Mouse (Mus musculus): ENCODE measurements at regions not wholly inside any gene's neighbourhood (a gene's known extent, or its start where the extent isn't known, plus 50 kb on each side); places are given as distances from the start of the nearest gene placed in this dataset.
"Not testable (repeated sequence)": the region's sequence is repeated elsewhere in the genome, so short reads cannot be mapped to it uniquely, and the experiment has no call there.

GRCm38 (mm10) chr3:21644086-21644485 lies 432.4 kb upstream of the Tbl1xr1 start:
- 78% methylated on average over 2 of the region's 2 CpGs for WGBS
- Histone ChIP-seq H3K4me2 (replicated peaks) (no peak overlapping the region), H3K4me1 (replicated peaks) (no peaks in the 10 kb centered on the region), H3K9ac (replicated peaks) (no peak overlapping the region), H3K27ac (no peak overlapping the region), H3K36me3 (no peaks in the 10 kb centered on the region), H3K27me3 (no peaks in the 10 kb centered on the region), H3K4me3 (replicated peaks) (no peak overlapping the region), H3K9me3 (no peaks in the 10 kb centered on the region)
- no peak for ATAC-seq

GRCm38 (mm10) chr3:21645268-21645667 lies 431.2 kb upstream of the Tbl1xr1 start:
- Histone ChIP-seq H3K4me2 (replicated peaks) (no peak overlapping the region), H3K36me3 (no peaks in the 10 kb centered on the region), H3K4me1 (replicated peaks) (no peaks in the 10 kb centered on the region), H3K27ac (no peak overlapping the region), H3K27me3 (no peaks in the 10 kb centered on the region), H3K4me3 (replicated peaks) (no peak overlapping the region), H3K9ac (replicated peaks) (no peak overlapping the region), H3K9me3 (no peaks in the 10 kb centered on the region)
- no peak for ATAC-seq
- 80% methylated on average over 1 of the region's 1 CpGs for WGBS

GRCm38 (mm10) chr3:21649885-21650469 lies 426.5 kb upstream of the Tbl1xr1 start:
- Histone ChIP-seq H3K4me3 (replicated peaks) (no peak overlapping the region), H3K4me2 (replicated peaks) (no peak overlapping the region), H3K27me3 (no peaks in the 10 kb centered on the region), H3K4me1 (replicated peaks) (no peaks in the 10 kb centered on the region), H3K27ac (no peak overlapping the region), H3K36me3 (no peaks in the 10 kb centered on the region), H3K9ac (replicated peaks) (no peak overlapping the region), H3K9me3 (no peaks in the 10 kb centered on the region)
- no peak for ATAC-seq
- 85% methylated on average over 8 of the region's 8 CpGs for WGBS

- H3K4me1 ChIP-seq (replicated peaks): no peaks in the 10 kb centered on the region
- no peak overlapping the region for H3K4me2 ChIP-seq (replicated peaks)
- peaks cover 4% of the 10 kb centered on the region; the same call in 1 of the 2 replicates for H3K9me3 ChIP-seq
- ATAC-seq: no peak
- WGBS: 91% methylated on average over 2 of the region's 2 CpGs
- H3K27me3 ChIP-seq: no peaks in the 10 kb centered on the region
- H3K27ac ChIP-seq: no peak overlapping the region
- H3K4me3 ChIP-seq (replicated peaks): no peak overlapping the region
- H3K36me3 ChIP-seq: no peaks in the 10 kb centered on the region
- no peak overlapping the region for H3K9ac ChIP-seq (replicated peaks)
Observed at GRCm38 (mm10) chr3:21655301-21655700, 421.2 kb upstream of the Tbl1xr1 start.

- Histone ChIP-seq H3K4me1 (replicated peaks) (peaks cover 6% of the 10 kb centered on the region; the same call in 1 of the 2 replicates), H3K27me3 (no peaks in the 10 kb centered on the region), H3K9ac (replicated peaks) (no peak overlapping the region), H3K4me2 (replicated peaks) (no peak overlapping the region), H3K27ac (no peak overlapping the region), H3K4me3 (replicated peaks) (no peak overlapping the region), H3K9me3 (no peaks in the 10 kb centered on the region), H3K36me3 (no peaks in the 10 kb centered on the region)
- no peak for ATAC-seq
- 62% methylated on average over 5 of the region's 5 CpGs for WGBS
Observed at GRCm38 (mm10) chr3:21667349-21668143, 408.9 kb upstream of the Tbl1xr1 start.

- 0 out of 2 replicates have a peak, but pooled peaks have one; percentile 14 for ATAC-seq
- Histone ChIP-seq H3K9ac (replicated peaks) (no peak overlapping the region), H3K4me2 (replicated peaks) (no peak overlapping the region), H3K4me3 (replicated peaks) (no peak overlapping the region), H3K36me3 (no peaks in the 10 kb centered on the region), H3K27me3 (no peaks in the 10 kb centered on the region), H3K4me1 (replicated peaks) (peaks cover 14% of the 10 kb centered on the region; the same call in 1 of the 2 replicates), H3K9me3 (no peaks in the 10 kb centered on the region), H3K27ac (no peak overlapping the region)
- 64% methylated on average over 2 of the region's 2 CpGs for WGBS
Observed at GRCm38 (mm10) chr3:21671885-21672284, 404.6 kb upstream of the Tbl1xr1 start.

GRCm38 (mm10) chr3:21672492-21672891 lies 404.0 kb upstream of the Tbl1xr1 start:
- H3K9ac ChIP-seq (replicated peaks): no peak overlapping the region
- H3K4me2 ChIP-seq (replicated peaks): no peak overlapping the region
- H3K4me1 ChIP-seq (replicated peaks): peaks cover 14% of the 10 kb centered on the region; the same call in 1 of the 2 replicates
- 8% methylated on average over 2 of the region's 2 CpGs for WGBS
- no peaks in the 10 kb centered on the region for H3K36me3 ChIP-seq
- peak; percentile 93 for ATAC-seq
- no peaks in the 10 kb centered on the region for H3K27me3 ChIP-seq
- no peak overlapping the region for H3K27ac ChIP-seq
- H3K9me3 ChIP-seq: no peaks in the 10 kb centered on the region
- H3K4me3 ChIP-seq (replicated peaks): no peak overlapping the region

GRCm38 (mm10) chr3:21673466-21673865 lies 403.0 kb upstream of the Tbl1xr1 start:
- 100% methylated on average over 2 of the region's 2 CpGs for WGBS
- no peak overlapping the region for H3K4me2 ChIP-seq (replicated peaks)
- H3K27me3 ChIP-seq: no peaks in the 10 kb centered on the region
- H3K27ac ChIP-seq: no peak overlapping the region
- peaks cover 11% of the 10 kb centered on the region; the same call in 1 of the 2 replicates for H3K4me1 ChIP-seq (replicated peaks)
- no peaks in the 10 kb centered on the region for H3K36me3 ChIP-seq
- no peak for ATAC-seq
- no peak overlapping the region for H3K9ac ChIP-seq (replicated peaks)
- no peaks in the 10 kb centered on the region for H3K9me3 ChIP-seq
- H3K4me3 ChIP-seq (replicated peaks): no peak overlapping the region

- Histone ChIP-seq H3K36me3 (no peaks in the 10 kb centered on the region), H3K4me3 (replicated peaks) (no peak overlapping the region), H3K9me3 (no peaks in the 10 kb centered on the region), H3K4me1 (replicated peaks) (peaks cover 1% of the 10 kb centered on the region; the same call in 1 of the 2 replicates), H3K27ac (no peak overlapping the region), H3K27me3 (no peaks in the 10 kb centered on the region), H3K4me2 (replicated peaks) (no peak overlapping the region), H3K9ac (replicated peaks) (no peak overlapping the region)
- ATAC-seq: no peak
Observed at GRCm38 (mm10) chr3:21678265-21678664, 398.2 kb upstream of the Tbl1xr1 start.

- Histone ChIP-seq H3K4me3 (replicated peaks) (no peak overlapping the region), H3K4me1 (replicated peaks) (no peaks in the 10 kb centered on the region)
- no peak for ATAC-seq
Observed at GRCm38 (mm10) chr3:21678734-21679133, 397.7 kb upstream of the Tbl1xr1 start.

GRCm38 (mm10) chr3:21697980-21698672 lies 378.3 kb upstream of the Tbl1xr1 start:
- WGBS: 89% methylated on average over 1 of the region's 1 CpGs
- H3K4me3 ChIP-seq (replicated peaks); H3K27me3 ChIP-seq; H3K9me3 ChIP-seq; ATAC-seq; H3K4me1 ChIP-seq (replicated peaks); H3K36me3 ChIP-seq; H3K9ac ChIP-seq (replicated peaks); H3K4me2 ChIP-seq (replicated peaks); H3K27ac ChIP-seq: not testable (repeated sequence)

More at GRCm38 (mm10) chr3:21678734-21679133, 397.7 kb upstream of the Tbl1xr1 start:
- H3K4me2 ChIP-seq (replicated peaks): no peak overlapping the region
- no peak overlapping the region for H3K9ac ChIP-seq (replicated peaks)
- no peak overlapping the region for H3K27ac ChIP-seq
- H3K9me3 ChIP-seq: no peaks in the 10 kb centered on the region
- H3K27me3 ChIP-seq: no peaks in the 10 kb centered on the region
- H3K36me3 ChIP-seq: no peaks in the 10 kb centered on the region

- Histone ChIP-seq H3K9ac (replicated peaks) (no peak overlapping the region), H3K4me1 (replicated peaks) (0 out of 2 replicates have a peak, but pooled peaks cover 6% of the 10 kb centered on the region), H3K4me2 (replicated peaks) (no peak overlapping the region), H3K36me3 (no peaks in the 10 kb centered on the region), H3K9me3 (no peaks in the 10 kb centered on the region), H3K4me3 (replicated peaks) (no peak overlapping the region), H3K27me3 (no peaks in the 10 kb centered on the region), H3K27ac (no peak overlapping the region)
- WGBS: 100% methylated on average over 1 of the region's 1 CpGs
- no peak for ATAC-seq
Observed at GRCm38 (mm10) chr3:21699526-21699925, 376.9 kb upstream of the Tbl1xr1 start.
